18 mouse cellular contexts compared by ENCODE assay signal in the genomic region with DNA sequence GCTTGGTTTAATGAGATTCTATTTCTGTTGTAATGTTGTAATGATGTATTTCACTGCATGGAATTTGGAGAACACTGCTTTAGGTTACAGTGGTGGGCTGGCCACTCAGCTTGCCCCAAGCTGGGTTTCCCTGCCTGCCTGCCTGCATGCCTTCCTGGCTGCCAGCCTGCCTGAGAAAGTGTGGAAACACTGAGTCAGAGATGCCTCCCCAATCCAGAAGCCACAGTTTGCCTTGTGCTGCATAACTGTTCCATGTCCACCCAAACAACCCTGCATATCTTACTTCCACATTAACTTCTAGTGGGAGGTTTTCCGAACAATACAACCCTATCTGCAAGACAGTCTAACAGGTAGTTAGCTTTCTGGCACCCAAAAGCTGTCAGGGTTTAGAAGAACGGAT.
DNase-seq lines count a peak whose midpoint lies in the region; ATAC-seq and TF ChIP-seq lines count a peak whose summit lies in the region.
"Had no signal": no experiment of that assay in that cellular context is flagged by ENCODE, and none has a peak within 500 bp of the region (broad histone marks: within the 10 kb centered on the region; RNA-seq: fewer than 3 reads in every experiment).

No protein-coding gene starts in this region.

- TF ChIP-seq CTCF in CH12.LX (conservative IDR thresholded peaks at IDR 0.05 in 1 of 2, IDR thresholded peaks at IDR 0.05 in 1 of 2; ENCODE audit: low read depth in 2 of 2, low read length in 2 of 2): no peak
- TF ChIP-seq CTCF in embryonic fibroblast, embryonic 13.5 days (IDR thresholded peaks at IDR 0.05; ENCODE audit: borderline replicate concordance, insufficient read depth, low read length): no peak

- H3K36me3 ChIP-seq in CH12.LX (replicated peaks in 1 of 2; ENCODE audit: control insufficient read depth in 1 of 2, insufficient read depth in 1 of 2, low read length in 1 of 2): no peaks in the 10 kb centered on the region
- H3K36me3 ChIP-seq: limb, embryonic 15.5 days; midbrain, embryonic 10.5 days had no signal

- peaks cover 36 to 91% of the 10 kb centered on the region in 2 experiments for H3K4me1 ChIP-seq in CH12.LX (ENCODE audit: control insufficient read depth in 1 of 2, insufficient read depth in 2 of 2)
- peaks cover 6% of the 10 kb centered on the region for H3K4me1 ChIP-seq in embryonic fibroblast, embryonic 13.5 days (ENCODE audit: control insufficient read depth, insufficient read depth, low read length)

- no peak for TF ChIP-seq RAD21 in CH12.LX (IDR thresholded peaks at IDR 0.05; ENCODE audit: low read depth, low read length)

- DNase-seq in frontal cortex, postnatal 10 days (ENCODE audit: low spot score in 2 of 2): no peak
- DNase-seq in CH12.LX (ENCODE audit: extremely low read depth): no peak
- DNase-seq in naive thymus-derived CD4-positive, alpha-beta T cell, adult 2 months (ENCODE audit: low read depth): peak; percentile 17
- no peak for DNase-seq in lung, postnatal 10 days
- DNase-seq: cerebellum, adult 2 months; heart, postnatal 4 days; kidney, adult 18-20 months; kidney, postnatal 25 days; lung, postnatal 14 days; thymus, postnatal 4 days had no signal

- dilution Hi-C loops in CH12.LX (cut with MboI; ENCODE audit: extremely low pct_ligation_motif_present, extremely low pct_unique_long_range_greater_than_20kb, low sequenced_read_pairs): no loop called here

- no peak overlapping the region for H3K4me2 ChIP-seq in CH12.LX (ENCODE audit: insufficient read depth, low read depth, poor library complexity, severe bottlenecking)
- H3K4me2 ChIP-seq: forebrain, embryonic 13.5 days; limb, embryonic 15.5 days had no signal

- ATAC-seq in frontal cortex, adult (ENCODE audit: low TSS enrichment): peak; percentile 91
- ATAC-seq in erythroid progenitor cell, adult 5-6 weeks (replicated peaks; ENCODE audit: low FRiP score, poor library complexity, severe bottlenecking): no peak
- ATAC-seq: CD4-positive, CD25-positive, alpha-beta regulatory T cell, adult 4 months; forebrain, embryonic 13.5 days; hindbrain, postnatal 0 days had no signal

- no peak overlapping the region for H3K27ac ChIP-seq in CH12.LX (ENCODE audit: insufficient read depth, low read depth)
- peak overlapping the region; percentile 69 for H3K27ac ChIP-seq in embryonic fibroblast, embryonic 13.5 days (ENCODE audit: insufficient read depth, low read length)
- H3K27ac ChIP-seq: forebrain, embryonic 13.5 days; hindbrain, postnatal 0 days; limb, embryonic 15.5 days; midbrain, embryonic 10.5 days had no signal

- in situ Hi-C loops in CH12.LX (cut with MboI; ENCODE audit: low pct_ligation_motif_present, low pct_unique_long_range_greater_than_20kb, low sequenced_read_pairs): loop anchor here (25.0 kb wide), 2 partner anchors 462 to 1287 kb away; no protein-coding TSS in a partner anchor

- no peak for TF ChIP-seq POLR2A in CH12.LX (IDR thresholded peaks at IDR 0.05; ENCODE audit: low read depth, low read length)
- TF ChIP-seq POLR2A in embryonic fibroblast, embryonic 13.5 days (IDR thresholded peaks at IDR 0.05; ENCODE audit: low read depth, low read length): no peak

- H3K4me3 ChIP-seq in CH12.LX (replicated peaks in 1 of 3; ENCODE audit: low read depth in 2 of 3, low read length in 2 of 3, poor library complexity in 1 of 3): no peak overlapping the region
- no peak overlapping the region for H3K4me3 ChIP-seq in embryonic fibroblast, embryonic 13.5 days (ENCODE audit: insufficient read depth, low read length)
- H3K4me3 ChIP-seq: forebrain, embryonic 13.5 days; limb, embryonic 15.5 days; midbrain, embryonic 10.5 days had no signal

- H3K79me2 ChIP-seq in CH12.LX (replicated peaks; ENCODE audit: control insufficient read depth, extremely low read depth, insufficient read depth, poor library complexity, severe bottlenecking): no peaks in the 10 kb centered on the region

- H3K27me3 ChIP-seq in CH12.LX (replicated peaks): no peaks in the 10 kb centered on the region
- H3K27me3 ChIP-seq: forebrain, embryonic 13.5 days; limb, embryonic 15.5 days had no signal

- H3K9me3 ChIP-seq in CH12.LX (replicated peaks; ENCODE audit: low read length): no peaks in the 10 kb centered on the region
- H3K9me3 ChIP-seq: forebrain, embryonic 13.5 days; limb, embryonic 15.5 days; midbrain, embryonic 10.5 days had no signal

- no peak overlapping the region for H3K9ac ChIP-seq in CH12.LX (ENCODE audit: insufficient read depth, low read depth)
- H3K9ac ChIP-seq: forebrain, embryonic 13.5 days; limb, embryonic 15.5 days had no signal

- TF ChIP-seq EP300 in CH12.LX (IDR thresholded peaks at IDR 0.05; ENCODE audit: low read length): 0 out of 2 replicates have a peak, but pooled peaks have one; percentile 10

TF ChIP-seq in CH12.LX, 34 proteins besides CTCF, POLR2A, EP300 and RAD21:
- TF ChIP-seq CHD1 (IDR thresholded peaks at IDR 0.05; ENCODE audit: low read depth, low read length) (no peak), E2F4 (IDR thresholded peaks at IDR 0.05; ENCODE audit: insufficient replicate concordance, low read depth, low read length) (no peak), UBTF (IDR thresholded peaks at IDR 0.05; ENCODE audit: low read depth, low read length) (no peak), JUND (conservative IDR thresholded peaks at IDR 0.05; ENCODE audit: low read depth, low read length) (peak; percentile 38; the same call in 1 of the 2 replicates), TBP (conservative IDR thresholded peaks at IDR 0.05; ENCODE audit: low read depth, low read length) (no peak)
